Mouse (Mus musculus): ENCODE results near the gene Lrrc56.

DNA sequence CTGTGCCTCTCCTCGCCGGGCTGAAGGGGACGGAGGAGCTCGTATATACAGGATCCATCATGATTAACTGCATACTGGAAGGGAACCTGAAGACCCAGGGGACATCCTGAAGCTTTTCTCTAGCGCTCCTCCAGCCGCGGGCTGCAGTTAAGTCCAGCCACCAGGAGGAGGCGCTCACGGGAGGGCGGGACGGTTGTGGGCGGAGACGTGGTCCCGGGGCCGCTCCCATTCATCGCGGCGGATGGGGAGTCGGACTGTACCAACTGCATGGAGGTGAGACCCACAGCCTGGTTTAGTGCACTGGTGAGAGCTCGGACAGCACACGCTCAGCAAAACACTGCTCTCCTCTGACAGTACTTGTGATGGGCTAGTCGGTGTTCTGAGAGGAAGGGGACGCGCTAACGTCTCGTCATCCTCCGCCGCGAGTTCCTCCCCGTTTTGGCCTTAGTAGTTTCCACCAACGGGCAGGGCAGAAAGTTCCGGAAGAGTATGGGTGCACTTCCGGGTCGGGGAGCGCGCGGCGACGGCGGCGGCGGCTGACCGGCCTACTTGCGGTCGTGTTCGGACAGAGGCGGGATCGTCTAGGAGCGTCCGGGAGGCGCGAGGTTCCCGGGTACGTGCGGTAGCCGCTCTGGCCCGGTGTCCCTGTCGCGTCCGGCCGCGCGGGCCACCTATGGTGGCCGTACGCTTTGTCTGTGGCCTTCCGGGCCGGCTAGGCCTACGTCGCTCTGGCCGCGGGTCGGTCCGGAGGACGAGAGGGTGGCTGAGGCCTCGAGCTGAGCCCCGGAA lies 34.5 kb downstream of the Lrrc56 start, which contains the start of gene Phrf1:
- peak; percentile 60; the same call in 1 of the 2 replicates for TF ChIP-seq POLR2A (IDR thresholded peaks at IDR 0.05; ENCODE audit: extremely low read depth, insufficient read depth, low read length)
- peak; percentile 91 for TF ChIP-seq CTCF (IDR thresholded peaks at IDR 0.05; ENCODE audit: low read depth, low read length)

Data from liver, adult 2 months (tissue).